Mouse (Mus musculus) C2C12 (cell line): ENCODE data around the gene Ebf1.

Experiments used
- CTCF ChIP-seq: IDR thresholded peaks from one replicate; pipeline ENCODE4 v1.5.1; 2011; ENCODE audit not compliant: control insufficient read depth, insufficient read depth, insufficient read length
- FOSL1 ChIP-seq: IDR thresholded peaks from one replicate; pipeline ENCODE4 v1.8.0; 2011; ENCODE audit warnings: mild to moderate bottlenecking, low read length; ENCODE audit not compliant: poor library complexity, insufficient read depth, severe bottlenecking
- MAX ChIP-seq: IDR thresholded peaks from one replicate; pipeline ENCODE4 v1.6.1; 2011; ENCODE audit warnings: mild to moderate bottlenecking, control low read depth
- MYOG ChIP-seq: IDR thresholded peaks from one replicate; pipeline ENCODE4 v1.6.1; 2011; ENCODE audit not compliant: control insufficient read depth, insufficient read length; ENCODE audit errors: extremely low read depth
- USF1 ChIP-seq: IDR thresholded peaks from one replicate; pipeline ENCODE4 v1.6.1; 2011; ENCODE audit warnings: low read depth, mild to moderate bottlenecking, control low read depth, moderate library complexity

- TF ChIP-seq CTCF = no peak
- TF ChIP-seq USF1 = no peak
- no peak for TF ChIP-seq MYOG
- no peak for TF ChIP-seq FOSL1
- no peak for TF ChIP-seq MAX
Measured at GRCm38 (mm10) chr11:44784255-44785029, 167.3 kb downstream of the Ebf1 start.
